Mouse (Mus musculus) MN1 (cell line): ENCODE results near the gene Spata1.
A peak's percentile ranks its signal among the peaks of the same experiment; 100 is the strongest.

ENCODE experiments used
- DNase-seq: peaks from one replicate; pipeline ENCODE4 v3.0.0-alpha.2; 2016; ENCODE audit warnings: low spot score

Gene Spata1

GRCm38 (mm10) chr3:146419992-146420537 lies 79.5 kb downstream of the Spata1 start:
- no peak for DNase-seq

- DNase-seq = no peak
Observed at GRCm38 (mm10) chr3:146419534-146419933, 80.0 kb downstream of the Spata1 start.

- DNase-seq = no peak
Observed at GRCm38 (mm10) chr3:146418901-146419300, 80.7 kb downstream of the Spata1 start.

GRCm38 (mm10) chr3:146417873-146418272 lies 81.7 kb downstream of the Spata1 start:
- no peak for DNase-seq

- DNase-seq = no peak
Observed at GRCm38 (mm10) chr3:146414555-146414954, 85.0 kb downstream of the Spata1 start.

GRCm38 (mm10) chr3:146413992-146414391 lies 85.6 kb downstream of the Spata1 start:
- DNase-seq = no peak

GRCm38 (mm10) chr3:146413016-146413415 lies 86.5 kb downstream of the Spata1 start:
- DNase-seq = peak; percentile 17

- no peak for DNase-seq
Observed at GRCm38 (mm10) chr3:146412480-146412879, 87.1 kb downstream of the Spata1 start.

GRCm38 (mm10) chr3:146412008-146412407 lies 87.5 kb downstream of the Spata1 start:
- DNase-seq = no peak

GRCm38 (mm10) chr3:146410114-146410513 lies 89.4 kb downstream of the Spata1 start:
- DNase-seq = no peak
